Mouse (Mus musculus) adrenal gland, postnatal 4 days (tissue): ENCODE measurements around the gene Nsf. TPM values are rescaled to one million over a fixed set of nuclear protein-coding genes. Genes with fewer than 3 reads are reported as not detected.
"Not testable (repeated sequence)": the region's sequence is repeated elsewhere in the genome, so short reads cannot be mapped to it uniquely, and the experiment has no call there.

Source experiments
- DNase-seq, 2 experiments: peaks; one replicate each; pipeline ENCODE4 v3.0.0; 2021 to 2022; ENCODE audit warnings: low spot score in 2 of 2, mixed read lengths in 2 of 2
- long read RNA-seq, 2 experiments: library from polyadenylated mRNA; stranded (forward); transcript quantifications; one replicate each; pipeline ENCODE4 v2.0.0; 2021
- total RNA-seq, 2 experiments: library from RNA; stranded (reverse); gene quantifications; 2 replicates each; pipeline ENCODE4 v1.2.3; 2021

Gene Nsf
- total RNA-seq, result 10 to 100 TPM; 96.6 to 99.5 TPM
- long read RNA-seq, experiment 1, transcript Nsf-202 (21 exons, 3,766 nt), result major isoform, 40 of 48 reads
- long read RNA-seq, experiment 1, partial matches to known transcripts, result 3 of 48 reads
- long read RNA-seq, experiment 1, other reads (novel, unspliced or antisense), result 5 of 48 reads
- long read RNA-seq, experiment 2, transcript Nsf-202 (21 exons, 3,766 nt), result major isoform, 136 of 166 reads
- long read RNA-seq, experiment 2, partial matches to known transcripts, result 16 of 166 reads
- long read RNA-seq, experiment 2, other reads (novel, unspliced or antisense), result 14 of 166 reads

GRCm38 (mm10) chr11:103953896-103954292 is at the start of gene Nsf:
TSS of gene Nsf (minus strand) at chr11:103954056.
- peak; percentile 62 to 66 for DNase-seq

- no peak for DNase-seq
These were observed 49.5 kb upstream of the Nsf start for GRCm38 (mm10) chr11:104003397-104003796.

GRCm38 (mm10) chr11:104002191-104002590 is 48.3 kb upstream of the Nsf start:
- DNase-seq, result no peak

- no peak for DNase-seq
These were observed 47.6 kb upstream of the Nsf start for GRCm38 (mm10) chr11:104001395-104001955.

- DNase-seq, result no peak
These were observed 47.0 kb upstream of the Nsf start for GRCm38 (mm10) chr11:104000667-104001394.

GRCm38 (mm10) chr11:103998737-103999136 is 44.9 kb upstream of the Nsf start:
- DNase-seq, result no peak

- peak; percentile 42 to 66 for DNase-seq
These were observed 43.5 kb upstream of the Nsf start for GRCm38 (mm10) chr11:103997385-103997784.

GRCm38 (mm10) chr11:103992638-103993037 is 38.8 kb upstream of the Nsf start:
- DNase-seq, result no peak

GRCm38 (mm10) chr11:103990049-103990557 is 36.2 kb upstream of the Nsf start:
- DNase-seq, result not testable (repeated sequence)

- peak; percentile 46 to 59 for DNase-seq
These were observed 33.6 kb upstream of the Nsf start for GRCm38 (mm10) chr11:103987423-103987822.

GRCm38 (mm10) chr11:103984067-103984466 is 30.2 kb upstream of the Nsf start:
- no peak for DNase-seq

- DNase-seq, result no peak
These were observed 28.0 kb upstream of the Nsf start for GRCm38 (mm10) chr11:103981826-103982225.

GRCm38 (mm10) chr11:103979381-103979780 is 25.5 kb upstream of the Nsf start:
- DNase-seq, result no peak

- DNase-seq, result no peak
These were observed 17.0 kb upstream of the Nsf start for GRCm38 (mm10) chr11:103970876-103971275.

- no peak for DNase-seq
These were observed 15.4 kb upstream of the Nsf start for GRCm38 (mm10) chr11:103969278-103969677.

GRCm38 (mm10) chr11:103967106-103967735 is 13.4 kb upstream of the Nsf start:
- no peak for DNase-seq

GRCm38 (mm10) chr11:103956866-103957265 is 3.0 kb upstream of the Nsf start:
- DNase-seq, result no peak

GRCm38 (mm10) chr11:103953032-103953895 is 592 bp downstream of the Nsf start:
- DNase-seq, result no peak

GRCm38 (mm10) chr11:103952635-103953031 is 1.2 kb downstream of the Nsf start:
- no peak for DNase-seq

- DNase-seq, result no peak
These were observed 2.8 kb downstream of the Nsf start for GRCm38 (mm10) chr11:103951106-103951505.

GRCm38 (mm10) chr11:103948952-103949351 is 4.9 kb downstream of the Nsf start:
- no peak for DNase-seq
